ENCODE assay signal across 8 mouse cellular contexts in the genomic region with DNA sequence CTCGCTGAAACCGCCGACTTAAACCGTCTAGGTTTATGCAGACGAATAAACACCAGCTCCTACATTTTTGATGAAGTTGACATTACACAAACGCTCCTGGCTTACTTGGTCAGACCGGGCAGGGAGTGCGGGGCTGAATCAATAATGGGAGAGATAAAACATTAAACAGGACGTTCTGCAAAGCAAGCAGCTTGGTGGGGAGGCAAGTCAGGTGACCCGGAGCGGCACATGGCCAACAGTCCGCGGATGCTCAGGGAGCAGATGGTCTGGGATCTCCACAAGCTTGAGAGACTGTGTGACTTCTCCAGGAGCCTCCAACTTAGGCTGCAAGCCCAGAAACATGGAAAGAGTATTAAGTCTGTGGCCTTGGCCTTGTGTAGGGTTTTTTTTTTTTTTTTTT.
DNase-seq lines count a peak whose midpoint lies in the region; ATAC-seq and TF ChIP-seq lines count a peak whose summit lies in the region.

No protein-coding gene starts in this region.

- no peaks in the 10 kb centered on the region for H3K36me3 ChIP-seq in limb, embryonic 14.5 days (ENCODE audit: control insufficient read depth, insufficient read depth, low read length)
- H3K36me3 ChIP-seq in limb, embryonic 10.5 days = no peaks in the 10 kb centered on the region
- H3K36me3 ChIP-seq in forebrain, embryonic 13.5 days (ENCODE audit: poor library complexity, severe bottlenecking) = no peaks in the 10 kb centered on the region

- no peak overlapping the region for H3K4me3 ChIP-seq in limb, embryonic 14.5 days (replicated peaks; ENCODE audit: low read length)
- H3K4me3 ChIP-seq in limb, embryonic 10.5 days = no peak overlapping the region
- H3K4me3 ChIP-seq in forebrain, embryonic 13.5 days = no peak overlapping the region

- no peak for TF ChIP-seq POLR2A in limb, embryonic 14.5 days (IDR thresholded peaks at IDR 0.05; ENCODE audit: borderline replicate concordance, extremely low read depth, insufficient read depth, insufficient read length)

- no peaks in the 10 kb centered on the region for H3K27me3 ChIP-seq in limb, embryonic 14.5 days (ENCODE audit: control insufficient read depth, insufficient read depth, low read length)
- H3K27me3 ChIP-seq in limb, embryonic 10.5 days (ENCODE audit: low read depth, poor library complexity, severe bottlenecking) = peaks cover 15% of the 10 kb centered on the region; the same call in 1 of the 2 replicates
- H3K27me3 ChIP-seq in forebrain, embryonic 13.5 days = 0 out of 2 replicates have a peak, but pooled peaks cover 5% of the 10 kb centered on the region

- WGBS in limb, embryonic 14.5 days = 66% methylated on average over 13 of the region's 13 CpGs
- 83% methylated on average over 13 of the region's 13 CpGs for WGBS in limb, embryonic 10.5 days
- WGBS in forebrain, embryonic 13.5 days = 82% methylated on average over 13 of the region's 13 CpGs

- H3K4me1 ChIP-seq in limb, embryonic 14.5 days (ENCODE audit: control insufficient read depth, insufficient read depth, low read length) = no peaks in the 10 kb centered on the region
- H3K4me1 ChIP-seq in limb, embryonic 10.5 days = peaks cover 13% of the 10 kb centered on the region; the same call in 1 of the 2 replicates
- H3K4me1 ChIP-seq in forebrain, embryonic 13.5 days = peaks cover 11% of the 10 kb centered on the region

- no peak overlapping the region for H3K4me2 ChIP-seq in limb, embryonic 14.5 days (replicated peaks; ENCODE audit: low read depth, low read length, severe bottlenecking)
- H3K4me2 ChIP-seq in forebrain, embryonic 13.5 days = no peak overlapping the region

- H3K9me3 ChIP-seq in limb, embryonic 14.5 days (ENCODE audit: control insufficient read depth, low read length) = no peaks in the 10 kb centered on the region
- H3K9me3 ChIP-seq in limb, embryonic 10.5 days (replicated peaks) = no peaks in the 10 kb centered on the region
- H3K9me3 ChIP-seq in forebrain, embryonic 13.5 days (replicated peaks) = no peaks in the 10 kb centered on the region

- peak; percentile 38 for DNase-seq in limb, embryonic 14.5 days (ENCODE audit: low spot score)
- no peak for DNase-seq in limb, embryonic 10.5 days (ENCODE audit: low spot score)
- peak; percentile 98 for DNase-seq in cerebellum, adult 9-10 months
- peak; percentile 37 to 73 for DNase-seq in gastrocnemius, postnatal 4 days (ENCODE audit: low spot score in 2 of 2)
- DNase-seq in kidney, postnatal 4 days = peak; percentile 61 to 72
- no peak for DNase-seq in Muller cell, postnatal 12 days (ENCODE audit: inconsistent ontology term)
- DNase-seq in spleen, adult 12 weeks (ENCODE audit: low spot score) = no peak

- no peak overlapping the region for H3K9ac ChIP-seq in limb, embryonic 14.5 days (ENCODE audit: low read depth, low read length, severe bottlenecking)
- no peak overlapping the region for H3K9ac ChIP-seq in forebrain, embryonic 13.5 days

- H3K27ac ChIP-seq in limb, embryonic 14.5 days (replicated peaks; ENCODE audit: low read depth, low read length) = no peak overlapping the region
- no peak overlapping the region for H3K27ac ChIP-seq in limb, embryonic 10.5 days
- H3K27ac ChIP-seq in forebrain, embryonic 13.5 days = no peak overlapping the region

- peak; percentile 55; the same call in 1 of the 2 replicates for ATAC-seq in limb, embryonic 14.5 days (ENCODE audit: low FRiP score, low read depth)
- no peak for ATAC-seq in forebrain, embryonic 13.5 days

Comparison
In these comparisons a context has a peak if more than half of its experiments do, and no peak if none do; other contexts are left out.
1. DNase-seq: peak in limb, embryonic 14.5 days (single experiment), cerebellum, adult 9-10 months (single experiment), gastrocnemius, postnatal 4 days (2 of 2) and kidney, postnatal 4 days (2 of 2); none in limb, embryonic 10.5 days (single experiment), Muller cell, postnatal 12 days (single experiment) and spleen, adult 12 weeks (single experiment).